Mouse (Mus musculus) heart, embryonic 14.5 days (tissue): ENCODE results near the gene 1700023F06Rik. TPM values are rescaled to one million over a fixed set of nuclear protein-coding genes. Genes with fewer than 3 reads are reported as not detected.

Experiments
- ATAC-seq: fragments of 200-750 bp; cut with Nextera tagmentation; 2 replicates; pipeline ENCODE4 v1.8.0; 2017; ENCODE audit warnings: low read depth, moderate TSS enrichment; ENCODE audit not compliant: insufficient number of reproducible peaks, insufficient read depth, low FRiP score
- H3K27ac ChIP-seq, 2 experiments: fragments of 200-500 bp in 1 of 2; fragments of 300-500 bp in 1 of 2; sonication (generic) in 1 of 2; replicated peaks in 1 of 2; 2 replicates each; pipeline ENCODE4 v1.5.1; 2012 to 2014; ENCODE audit warnings: low read depth in 2 of 2, low read length in 2 of 2, control low read depth in 1 of 2, mild to moderate bottlenecking in 1 of 2, mixed read lengths in 1 of 2; ENCODE audit not compliant: control insufficient read depth in 1 of 2, insufficient read depth in 1 of 2
- H3K27me3 ChIP-seq: fragments of 300-500 bp; sonication (generic); 2 replicates; pipeline ENCODE4 v1.6.1; 2014; ENCODE audit warnings: mild to moderate bottlenecking, low read length, control low read depth; ENCODE audit not compliant: control insufficient read depth, insufficient read depth
- H3K36me3 ChIP-seq: fragments of 300-500 bp; sonication (generic); 2 replicates; pipeline ENCODE4 v1.6.1; 2014; ENCODE audit warnings: mild to moderate bottlenecking, control low read depth, low read length, mixed read lengths; ENCODE audit not compliant: control insufficient read depth, insufficient read depth
- H3K4me1 ChIP-seq, 2 experiments: fragments of 200-500 bp in 1 of 2; fragments of 300-500 bp in 1 of 2; sonication (generic) in 1 of 2; 2 replicates each; pipeline ENCODE4 v1.6.1; 2012 to 2014; ENCODE audit warnings: low read length in 2 of 2, control low read depth in 1 of 2, mixed read lengths in 1 of 2; ENCODE audit not compliant: control insufficient read depth in 2 of 2, insufficient read depth in 2 of 2
- H3K4me2 ChIP-seq: fragments of 300-500 bp; sonication (generic); 2 replicates; pipeline ENCODE4 v1.6.1; 2014; ENCODE audit warnings: mild to moderate bottlenecking, low read length
- H3K4me3 ChIP-seq, 2 experiments: fragments of 200-500 bp in 1 of 2; fragments of 300-500 bp in 1 of 2; sonication (generic) in 1 of 2; 2 replicates each; pipeline ENCODE4 v1.5.1; 2012 to 2014; ENCODE audit warnings: low read length in 2 of 2, mild to moderate bottlenecking in 2 of 2, control low read depth in 1 of 2, low read depth in 1 of 2, moderate library complexity in 1 of 2; ENCODE audit not compliant: control insufficient read depth in 1 of 2, insufficient read depth in 1 of 2
- H3K9ac ChIP-seq: fragments of 300-500 bp; sonication (generic); 2 replicates; pipeline ENCODE4 v1.6.1; 2014; ENCODE audit warnings: mild to moderate bottlenecking, low read length
- H3K9me3 ChIP-seq: fragments of 300-500 bp; sonication (generic); 2 replicates; pipeline ENCODE4 v1.6.1; 2016; ENCODE audit warnings: low read length, control low read depth; ENCODE audit not compliant: control insufficient read depth
- WGBS: fragments of 180-500 bp; shearing (Covaris S2); extraction: QIAGEN DNeasy Blood & Tissue Kit; methylation state at CpG from one replicate; pipeline ENCODE4 v1.1.7; 2014; 5-methylcytosine and 5-hydroxymethylcytosine counted together
- polyA plus RNA-seq: library from polyadenylated mRNA; unstranded; fragments of >200 nt; fragmentation: Nextera tagmentation; extraction: Ambion mirVana; gene quantifications from 2 replicates; pipeline ENCODE4 v1.2.1, GENCODE M21; 2014

Gene 1700023F06Rik
- polyA plus RNA-seq, 1 experiment from 2014 or later = 0.30 TPM

- no peak overlapping the region for H3K9ac ChIP-seq
- 79% methylated on average over 6 of the region's 6 CpGs for WGBS
- no peaks in the 10 kb centered on the region for H3K27me3 ChIP-seq
- ATAC-seq = no peak
- H3K4me3 ChIP-seq = no peak overlapping the region
- H3K4me1 ChIP-seq = peaks cover 10 to 12% of the 10 kb centered on the region in 2 experiments
- H3K4me2 ChIP-seq = no peak overlapping the region
- peaks cover 30% of the 10 kb centered on the region for H3K36me3 ChIP-seq
- H3K27ac ChIP-seq = no peak overlapping the region
- no peaks in the 10 kb centered on the region for H3K9me3 ChIP-seq
Observed at GRCm38 (mm10) chr11:103236431-103236830, 28.1 kb upstream of the 1700023F06Rik start.

- Histone ChIP-seq H3K27ac (no peak overlapping the region), H3K36me3 (peaks cover 38% of the 10 kb centered on the region)
- ATAC-seq = no peak
Observed at GRCm38 (mm10) chr11:103235702-103236101, 27.3 kb upstream of the 1700023F06Rik start.

DNA sequence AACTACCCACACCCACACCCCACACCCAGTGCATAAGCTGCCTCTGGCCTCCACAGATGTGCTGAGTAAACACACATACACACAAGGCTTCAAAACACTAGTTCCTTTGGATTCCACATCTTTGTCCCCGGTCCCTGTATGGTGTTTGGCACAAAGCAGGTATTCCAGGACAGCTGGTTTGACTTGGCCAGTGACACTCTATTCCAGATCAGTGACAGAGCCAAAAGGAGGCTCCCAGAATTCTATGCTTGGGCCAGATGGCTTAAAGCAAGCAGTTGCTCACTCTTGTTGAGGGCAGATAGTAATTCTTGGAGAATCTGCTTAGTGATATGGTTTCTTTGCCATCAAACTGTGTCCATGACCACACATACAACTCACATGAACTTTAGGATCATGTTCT is 26.1 kb upstream of the 1700023F06Rik start:
- H3K4me1 ChIP-seq = no peaks in the 10 kb centered on the region
- no peak for ATAC-seq
- H3K4me2 ChIP-seq = no peak overlapping the region
- peaks cover 40% of the 10 kb centered on the region for H3K36me3 ChIP-seq
- no peaks in the 10 kb centered on the region for H3K9me3 ChIP-seq
- H3K27me3 ChIP-seq = no peaks in the 10 kb centered on the region
- 84% methylated on average over 1 of the region's 1 CpGs for WGBS
- no peak overlapping the region for H3K27ac ChIP-seq
- no peak overlapping the region for H3K4me3 ChIP-seq
- H3K9ac ChIP-seq = no peak overlapping the region

More at GRCm38 (mm10) chr11:103235702-103236101, 27.3 kb upstream of the 1700023F06Rik start:
- no peak overlapping the region for H3K4me3 ChIP-seq
- H3K27me3 ChIP-seq = no peaks in the 10 kb centered on the region
- H3K9ac ChIP-seq = no peak overlapping the region
- H3K9me3 ChIP-seq = no peaks in the 10 kb centered on the region
- 53% methylated on average over 11 of the region's 11 CpGs for WGBS
- no peak overlapping the region for H3K4me2 ChIP-seq
- H3K4me1 ChIP-seq = peaks cover 6 to 7% of the 10 kb centered on the region in 2 experiments; a peak in 3 of 4 replicates

GRCm38 (mm10) chr11:103232966-103233365 is 24.6 kb upstream of the 1700023F06Rik start:
- 29% methylated on average over 7 of the region's 7 CpGs for WGBS
- Histone ChIP-seq H3K4me2 (no peak overlapping the region), H3K27ac (no peak overlapping the region), H3K9ac (no peak overlapping the region), H3K4me3 (no peak overlapping the region), H3K36me3 (peaks cover 34% of the 10 kb centered on the region), H3K4me1 (no peaks in the 10 kb centered on the region), H3K27me3 (no peaks in the 10 kb centered on the region), H3K9me3 (no peaks in the 10 kb centered on the region)
- ATAC-seq = no peak

- Histone ChIP-seq H3K36me3 (peaks cover 46% of the 10 kb centered on the region), H3K4me2 (no peak overlapping the region), H3K9ac (no peak overlapping the region), H3K27me3 (no peaks in the 10 kb centered on the region), H3K27ac (no peak overlapping the region), H3K4me1 (no peaks in the 10 kb centered on the region), H3K9me3 (no peaks in the 10 kb centered on the region), H3K4me3 (no peak overlapping the region)
- WGBS = 91% methylated on average over 7 of the region's 7 CpGs
- no peak for ATAC-seq
Observed at GRCm38 (mm10) chr11:103231367-103231766, 23.0 kb upstream of the 1700023F06Rik start.

- Histone ChIP-seq H3K9me3 (no peaks in the 10 kb centered on the region), H3K4me3 (no peak overlapping the region), H3K9ac (no peak overlapping the region), H3K27me3 (no peaks in the 10 kb centered on the region), H3K4me2 (no peak overlapping the region), H3K4me1 (no peaks in the 10 kb centered on the region), H3K36me3 (peaks cover 49% of the 10 kb centered on the region), H3K27ac (no peak overlapping the region)
- 85% methylated on average over 19 of the region's 19 CpGs for WGBS
- ATAC-seq = no peak
Observed at GRCm38 (mm10) chr11:103230626-103231025, 22.3 kb upstream of the 1700023F06Rik start.

- Histone ChIP-seq H3K27ac (no peak overlapping the region), H3K27me3 (no peaks in the 10 kb centered on the region), H3K9me3 (no peaks in the 10 kb centered on the region), H3K4me1 (no peaks in the 10 kb centered on the region), H3K36me3 (peaks cover 59% of the 10 kb centered on the region), H3K4me2 (no peak overlapping the region), H3K9ac (no peak overlapping the region), H3K4me3 (no peak overlapping the region)
- 91% methylated on average over 2 of the region's 2 CpGs for WGBS
- no peak for ATAC-seq
Observed at GRCm38 (mm10) chr11:103229608-103230007, 21.2 kb upstream of the 1700023F06Rik start.

- Histone ChIP-seq H3K4me3 (no peak overlapping the region), H3K4me1 (no peaks in the 10 kb centered on the region), H3K4me2 (no peak overlapping the region), H3K9me3 (no peaks in the 10 kb centered on the region), H3K36me3 (peaks cover 64% of the 10 kb centered on the region), H3K27ac (no peak overlapping the region; a peak in 1 of 4 replicates), H3K27me3 (no peaks in the 10 kb centered on the region), H3K9ac (no peak overlapping the region)
- WGBS = 61% methylated on average over 18 of the region's 18 CpGs
- ATAC-seq = no peak
Observed at GRCm38 (mm10) chr11:103223951-103224456, 15.6 kb upstream of the 1700023F06Rik start.
